15 mouse cellular contexts compared by ENCODE assay signal in the genomic region with DNA sequence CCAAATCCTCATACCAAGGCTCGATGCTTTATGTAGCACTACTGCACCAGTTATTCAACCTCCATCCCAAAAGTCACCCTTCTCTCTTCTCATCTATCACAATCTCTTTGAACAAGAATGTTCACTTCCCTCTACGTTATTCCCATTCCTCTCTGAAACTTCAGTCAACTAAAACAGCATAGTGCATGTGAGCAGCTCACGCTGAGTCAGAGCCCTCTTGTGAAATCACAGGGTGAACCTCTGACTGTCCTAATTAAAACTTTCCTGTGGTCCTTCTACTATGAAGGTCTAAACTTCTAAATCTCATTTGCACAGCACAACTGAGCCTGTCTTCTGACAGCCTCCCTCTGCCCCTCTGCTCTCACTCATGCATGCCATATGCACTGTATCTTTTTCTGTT.
"Had no signal": no experiment of that assay in that cellular context is flagged by ENCODE, and none has a peak within 500 bp of the region (broad histone marks: within the 10 kb centered on the region; RNA-seq: fewer than 3 reads in every experiment).

No protein-coding gene starts in this region.

- DNase-seq: kidney, adult 8-10 months; kidney, postnatal 10 days; kidney, postnatal 36 days; layer of hippocampus, postnatal 36 days; left cerebral cortex, postnatal 4 days; liver, postnatal 0 days; lung, embryonic 14.5 days; lung, postnatal 36 days; right cerebral cortex, postnatal 14 days; right cerebral cortex, postnatal 4 days; thymus, adult 2 months; thymus, postnatal 14 days; thymus, postnatal 4 days had no signal

- ATAC-seq: liver, postnatal 0 days; lung, postnatal 0 days; midbrain, embryonic 15.5 days had no signal
